Mouse (Mus musculus): ENCODE measurements around the gene Kif22. TPM values are rescaled to one million over a fixed set of nuclear protein-coding genes. Genes with fewer than 3 reads are reported as not detected.
A peak's percentile ranks its signal among the peaks of the same experiment; 100 is the strongest.

The Kif22 gene
- total and polyA plus RNA-seq, 2 experiments from 2014 or later = 6.5 to 16.6 TPM

DNA sequence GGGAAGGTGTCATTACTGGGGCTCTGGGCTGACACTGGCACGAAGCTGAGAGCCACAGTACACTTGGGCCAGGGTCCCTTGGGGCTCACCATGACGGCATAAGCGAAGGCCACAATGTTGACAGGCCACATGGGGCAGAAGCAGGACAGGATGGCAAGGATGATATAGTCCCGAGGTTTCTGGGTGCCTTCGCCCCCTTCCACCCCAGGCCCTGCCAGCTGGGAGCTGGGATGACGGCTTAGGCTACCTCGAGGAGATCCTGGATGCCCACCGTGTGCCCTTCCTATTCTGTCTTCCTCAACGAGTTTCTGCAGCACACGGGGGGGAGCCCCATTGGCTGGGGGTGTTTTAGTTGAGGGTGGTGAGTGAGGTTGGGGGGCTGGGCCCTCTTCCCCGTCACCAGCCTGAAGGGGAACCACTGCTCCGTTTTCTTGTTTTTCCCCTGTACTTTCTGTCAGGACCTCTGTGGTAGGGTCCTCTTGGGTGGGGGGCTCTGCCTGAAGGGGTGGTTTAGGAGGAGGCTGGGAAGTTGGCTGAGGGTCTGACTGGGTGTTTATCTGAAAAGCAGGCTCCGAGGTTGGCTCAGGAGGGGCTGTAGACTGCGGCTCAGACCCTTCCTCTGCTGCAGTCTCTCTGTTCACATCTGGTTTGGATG is 22.8 kb downstream of the Kif22 start:
- peak overlapping the region; percentile 46 for H3K4me3 ChIP-seq (ENCODE audit: low read depth, low read length)
- H3K9me3 ChIP-seq (ENCODE audit: low read length) = no peaks in the 10 kb centered on the region
- peak overlapping the region; percentile 88 for H3K4me2 ChIP-seq (ENCODE audit: low read depth)
- H3K9ac ChIP-seq = peak overlapping the region; percentile 71
- no peak for ATAC-seq
- peaks cover 23% of the 10 kb centered on the region for H3K36me3 ChIP-seq (ENCODE audit: insufficient read depth)
- H3K27ac ChIP-seq (ENCODE audit: low read depth, low read length) = peak overlapping the region; percentile 86; the same call in 1 of the 2 replicates
- no peaks in the 10 kb centered on the region for H3K27me3 ChIP-seq (ENCODE audit: insufficient read depth, low read length)
- DNase-seq = no peak
- TF ChIP-seq CTCF (IDR thresholded peaks at IDR 0.05; ENCODE audit: low read depth) = no peak
- WGBS = 73% methylated on average over 14 of the region's 14 CpGs
- H3K4me1 ChIP-seq (ENCODE audit: insufficient read depth) = peaks cover 53% of the 10 kb centered on the region

DNA sequence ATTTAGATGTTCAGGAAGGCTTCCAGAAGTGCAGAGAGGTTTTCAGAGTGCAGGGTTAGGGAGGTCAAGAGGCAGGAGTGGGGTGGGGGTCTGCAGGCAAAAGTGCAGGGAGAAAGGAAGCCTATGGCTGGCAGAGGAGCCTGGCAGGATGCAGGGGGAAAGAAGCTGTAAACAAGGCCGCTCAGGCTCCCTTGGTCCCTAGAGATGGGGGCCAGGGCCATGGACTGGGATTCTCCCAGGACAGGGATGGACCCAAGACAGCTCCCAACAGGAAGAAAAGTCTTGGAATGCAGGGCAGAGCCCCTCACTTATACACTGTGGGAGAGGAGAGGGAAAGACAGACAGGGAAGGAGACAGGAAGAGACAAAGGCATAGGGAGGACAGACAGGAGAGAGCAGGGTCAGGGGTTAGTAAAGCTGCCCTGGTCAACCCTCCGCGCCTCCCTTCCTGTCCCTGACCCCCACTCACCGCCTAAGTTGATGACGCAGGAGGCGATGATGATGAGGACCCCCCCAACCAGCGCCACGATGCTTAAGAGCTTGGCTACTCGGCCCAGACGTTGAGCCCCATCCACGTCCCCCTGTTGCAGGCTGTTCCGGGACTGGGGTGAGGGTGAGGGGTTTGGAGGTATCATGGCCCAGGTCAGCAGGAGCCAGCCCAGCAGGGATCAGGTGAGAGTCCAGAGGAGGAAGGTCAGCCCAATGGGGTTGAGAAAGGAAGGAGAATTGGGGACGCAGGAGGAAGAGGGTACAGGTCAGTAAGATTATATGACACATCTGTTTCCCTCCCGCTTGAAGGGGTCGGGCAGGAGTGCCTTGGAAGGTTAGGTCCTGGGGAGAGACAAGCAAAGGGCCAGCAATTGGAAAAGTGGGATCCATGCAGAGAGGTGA is 23.6 kb downstream of the Kif22 start:
- ATAC-seq (no peak), DNase-seq (no peak)
- Histone ChIP-seq H3K36me3 (ENCODE audit: insufficient read depth) (peaks cover 28% of the 10 kb centered on the region), H3K9me3 (ENCODE audit: low read length) (no peaks in the 10 kb centered on the region), H3K27me3 (ENCODE audit: insufficient read depth, low read length) (no peaks in the 10 kb centered on the region), H3K4me1 (ENCODE audit: insufficient read depth) (peaks cover 45% of the 10 kb centered on the region), H3K9ac (peak overlapping the region; percentile 22; the same call in 1 of the 2 replicates), H3K4me3 (ENCODE audit: low read depth, low read length) (no peak overlapping the region), H3K4me2 (ENCODE audit: low read depth) (peak overlapping the region; percentile 88; the same call in 1 of the 2 replicates), H3K27ac (ENCODE audit: low read depth, low read length) (0 out of 2 replicates have a peak overlapping the region, but pooled peaks have one; percentile 35)
- TF ChIP-seq CTCF (IDR thresholded peaks at IDR 0.05; ENCODE audit: low read depth) = no peak
- WGBS = 84% methylated on average over 15 of the region's 15 CpGs

DNA sequence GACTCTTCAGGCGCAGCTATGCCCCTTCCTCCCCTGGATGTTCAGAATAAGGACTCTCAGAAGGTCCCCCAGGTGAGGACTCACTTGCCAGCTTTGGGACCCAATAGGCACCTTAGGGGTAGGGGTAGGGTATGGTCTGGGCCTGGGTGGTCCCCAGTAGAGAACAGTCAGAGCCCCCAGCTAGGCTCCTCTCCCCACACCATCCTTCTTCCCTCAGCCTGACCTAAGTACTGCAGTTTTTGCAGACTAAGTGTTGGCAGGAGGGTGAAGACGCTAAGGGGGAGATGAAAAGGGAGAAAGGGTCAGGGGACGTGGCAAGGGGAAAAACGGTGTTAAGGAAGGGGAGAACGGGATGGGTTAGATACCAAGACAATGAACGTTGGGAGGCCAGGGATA is 24.3 kb downstream of the Kif22 start:
- peaks cover 28% of the 10 kb centered on the region for H3K36me3 ChIP-seq (ENCODE audit: insufficient read depth)
- H3K4me3 ChIP-seq (ENCODE audit: low read depth, low read length) = no peak overlapping the region
- DNase-seq (no peak), ATAC-seq (no peak)
- 0 out of 2 replicates have a peak overlapping the region, but pooled peaks have one; percentile 35 for H3K27ac ChIP-seq (ENCODE audit: low read depth, low read length)
- H3K9me3 ChIP-seq (ENCODE audit: low read length) = no peaks in the 10 kb centered on the region
- 52% methylated on average over 6 of the region's 6 CpGs for WGBS
- no peak for TF ChIP-seq CTCF (IDR thresholded peaks at IDR 0.05; ENCODE audit: low read depth)
- 0 out of 2 replicates have a peak overlapping the region, but pooled peaks have one; percentile 14 for H3K9ac ChIP-seq
- no peaks in the 10 kb centered on the region for H3K27me3 ChIP-seq (ENCODE audit: insufficient read depth, low read length)
- H3K4me2 ChIP-seq (ENCODE audit: low read depth) = no peak overlapping the region
- peaks cover 41% of the 10 kb centered on the region for H3K4me1 ChIP-seq (ENCODE audit: insufficient read depth)

DNA sequence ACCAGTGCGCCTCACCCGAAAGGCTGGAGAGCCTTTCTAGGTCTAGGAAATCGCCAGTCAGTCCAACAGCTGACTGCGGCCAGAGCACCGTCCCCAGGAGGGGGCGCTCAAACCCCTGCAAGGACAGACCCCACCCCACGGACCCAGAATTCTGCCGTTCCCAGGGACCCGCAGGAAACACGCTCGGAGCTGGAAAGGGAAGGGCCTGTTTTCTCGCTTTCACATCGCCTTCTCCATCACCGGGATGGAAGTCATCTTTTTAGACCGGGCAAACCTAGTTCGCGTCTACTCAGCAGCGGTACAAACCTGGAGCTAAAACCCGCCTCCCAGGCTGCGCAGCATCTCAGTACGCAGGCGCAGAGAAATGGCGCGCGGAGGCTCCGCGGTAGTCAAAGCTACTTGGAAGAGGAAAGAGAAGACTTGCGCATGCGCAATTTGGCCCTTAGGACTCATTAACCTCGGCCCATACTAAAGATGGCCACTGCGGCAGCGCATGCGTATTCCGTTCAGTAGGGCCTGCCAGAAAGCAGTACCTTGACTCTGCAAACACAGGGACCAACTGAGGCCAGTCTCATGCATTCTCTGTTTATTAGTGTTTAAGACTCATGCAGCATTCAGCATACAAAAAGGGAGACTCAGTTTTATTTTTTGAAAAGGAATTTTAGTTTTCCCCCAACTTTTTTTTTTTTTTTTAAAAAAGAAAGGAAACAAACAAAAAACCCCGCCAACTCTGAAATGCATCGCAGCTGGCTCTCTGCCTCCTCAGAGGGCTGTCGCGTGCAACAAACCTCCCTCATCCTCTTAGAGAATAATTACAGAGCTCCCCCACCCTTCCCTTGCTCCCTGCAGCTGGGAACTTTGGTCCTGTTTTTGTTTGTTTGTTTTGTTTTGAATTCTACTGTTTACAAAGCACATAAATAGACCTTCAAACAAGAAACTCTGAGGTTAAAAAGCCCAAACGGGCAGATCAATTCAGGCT is 25.0 kb downstream of the Kif22 start, which contains the start of gene Pagr1a:
TSS of gene Pagr1a (minus strand) at position 382 of the 979 bp plus-strand sequence.
- peak; percentile 100 for DNase-seq
- TF ChIP-seq CTCF (IDR thresholded peaks at IDR 0.05; ENCODE audit: low read depth) = peak; percentile 89
- Histone ChIP-seq H3K9me3 (ENCODE audit: low read length) (no peaks in the 10 kb centered on the region), H3K27me3 (ENCODE audit: insufficient read depth, low read length) (no peaks in the 10 kb centered on the region), H3K36me3 (ENCODE audit: insufficient read depth) (peaks cover 24% of the 10 kb centered on the region), H3K9ac (peak within 1 kb of the TSS; percentile 80), H3K4me2 (ENCODE audit: low read depth) (peak within 1 kb of the TSS; percentile 94), H3K27ac (ENCODE audit: low read depth, low read length) (peak within 1 kb of the TSS; percentile 87), H3K4me3 (ENCODE audit: low read depth, low read length) (peak within 1 kb of the TSS; percentile 46), H3K4me1 (ENCODE audit: insufficient read depth) (peaks cover 41% of the 10 kb centered on the region)
- ATAC-seq = peak; percentile 86
- 2% methylated on average over 39 of the region's 39 CpGs for WGBS

DNA sequence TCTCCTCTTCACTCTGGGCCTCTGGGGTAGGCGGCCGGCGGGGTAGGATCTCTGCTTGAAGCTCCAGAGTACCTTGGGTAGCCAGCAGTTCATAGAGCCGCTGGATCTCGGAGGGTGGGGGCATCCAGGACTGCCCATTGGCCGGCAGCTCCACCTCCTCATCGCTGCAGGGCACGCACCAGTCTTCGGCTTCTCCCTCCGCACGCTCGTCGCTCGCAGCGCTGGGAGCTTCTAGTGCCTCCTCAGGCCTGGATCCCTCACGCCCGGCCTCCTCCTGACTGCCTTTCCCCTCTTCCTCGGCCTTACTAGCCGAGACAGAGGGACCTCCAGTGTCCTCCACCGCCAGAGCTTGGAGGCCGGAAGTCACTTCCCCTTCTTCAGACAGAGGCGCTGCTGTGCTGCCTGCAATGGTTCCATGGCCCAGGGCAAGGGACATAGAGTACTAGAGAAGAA is 25.8 kb downstream of the Kif22 start:
- peak overlapping the region; percentile 94 for H3K4me2 ChIP-seq (ENCODE audit: low read depth)
- whole genome bisulfite sequencing = under 1% methylated on average over 22 of the region's 22 CpGs
- peak overlapping the region; percentile 46 for H3K4me3 ChIP-seq (ENCODE audit: low read depth, low read length)
- peaks cover 21% of the 10 kb centered on the region; the same call in 1 of the 2 replicates for H3K36me3 ChIP-seq (ENCODE audit: insufficient read depth)
- no peaks in the 10 kb centered on the region for H3K9me3 ChIP-seq (ENCODE audit: low read length)
- no peaks in the 10 kb centered on the region for H3K27me3 ChIP-seq (ENCODE audit: insufficient read depth, low read length)
- peak overlapping the region; percentile 80 for H3K9ac ChIP-seq
- H3K27ac ChIP-seq (ENCODE audit: low read depth, low read length) = peak overlapping the region; percentile 87
- H3K4me1 ChIP-seq (ENCODE audit: insufficient read depth) = peaks cover 38% of the 10 kb centered on the region
- ATAC-seq = peak; percentile 55
- TF ChIP-seq CTCF (IDR thresholded peaks at IDR 0.05; ENCODE audit: low read depth) = no peak
- DNase-seq = no peak

DNA sequence TGATC is 26.0 kb downstream of the Kif22 start, which contains the start of gene Pagr1b:
TSS of gene Pagr1b (minus strand) at position 4 of the 5 bp plus-strand sequence.
- ATAC-seq (no peak), DNase-seq (no peak)
- Histone ChIP-seq H3K4me3 (ENCODE audit: low read depth, low read length) (peak within 1 kb of the TSS; percentile 46), H3K36me3 (ENCODE audit: insufficient read depth) (peaks cover 21% of the 10 kb centered on the region; the same call in 1 of the 2 replicates), H3K9me3 (ENCODE audit: low read length) (no peaks in the 10 kb centered on the region), H3K4me2 (ENCODE audit: low read depth) (peak within 1 kb of the TSS; percentile 94), H3K9ac (peak within 1 kb of the TSS; percentile 80), H3K27me3 (ENCODE audit: insufficient read depth, low read length) (no peaks in the 10 kb centered on the region), H3K4me1 (ENCODE audit: insufficient read depth) (peaks cover 35% of the 10 kb centered on the region), H3K27ac (ENCODE audit: low read depth, low read length) (peak within 1 kb of the TSS; percentile 87)
- TF ChIP-seq CTCF (IDR thresholded peaks at IDR 0.05; ENCODE audit: low read depth) = no peak
